Mouse (Mus musculus) megakaryocyte, embryonic 14.5 days (primary cell): ENCODE data around the gene B3gat2.

Source experiments
- FLI1 ChIP-seq: IDR thresholded peaks from 2 replicates; pipeline ENCODE4 v1.6.1; 2012; ENCODE audit warnings: low read length, inconsistent platforms, mixed read lengths
- GATA1 ChIP-seq: IDR thresholded peaks from 3 replicates; pipeline ENCODE4 v1.6.1; 2012; ENCODE audit warnings: mixed read lengths, low read length, inconsistent platforms, borderline replicate concordance

GRCm38 (mm10) chr1:23842629-23843028, 81.1 kb downstream of the B3gat2 start:
- TF ChIP-seq GATA1, result no peak
- no peak for TF ChIP-seq FLI1
